Mouse (Mus musculus) large intestine, adult 2 months (tissue): ENCODE data around the gene Olfr329-ps. TPM values are rescaled to one million over a fixed set of nuclear protein-coding genes. Genes with fewer than 3 reads are reported as not detected.
"Not testable (repeated sequence)": the region's sequence is repeated elsewhere in the genome, so short reads cannot be mapped to it uniquely, and the experiment has no call there.

ENCODE experiments used
- DNase-seq: peaks from one replicate; pipeline ENCODE4 v3.0.0-alpha.2; 2012; ENCODE audit warnings: low read depth, low spot score
- WGBS: fragments of 180-500 bp; shearing (Covaris S2); methylation state at CpG from one replicate; pipeline ENCODE4 v1.1.7; 2018; 5-methylcytosine and 5-hydroxymethylcytosine counted together
- polyA plus RNA-seq: library from polyadenylated mRNA; depleted of rRNA; stranded (reverse); fragments of >200 nt; gene quantifications from 2 replicates; pipeline ENCODE4 v1.2.3, GENCODE M21; 2012; rRNA removed

The Olfr329-ps gene
- not detected in 2 replicates for polyA plus RNA-seq

DNA sequence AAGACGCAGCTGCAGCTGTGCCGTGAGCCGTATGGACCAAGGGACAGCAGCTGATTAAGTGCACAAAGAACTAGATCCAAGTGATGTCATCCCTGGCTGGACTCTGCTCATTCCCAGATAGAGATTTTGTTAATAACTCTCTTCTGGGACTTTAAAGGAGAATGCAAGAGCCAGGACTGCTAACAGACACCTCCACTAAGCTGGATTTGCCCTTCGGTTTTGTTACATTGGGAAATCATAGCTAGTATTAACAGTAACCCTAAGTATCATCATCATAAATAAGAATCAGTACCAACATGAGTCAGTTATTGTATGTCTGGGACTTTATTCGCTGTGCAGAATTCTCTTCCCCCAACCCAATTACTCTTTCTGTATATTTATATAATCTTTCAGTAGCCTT, at the start of gene Olfr329-ps:
Gene Olfr329-ps (minus strand): TSS at position 101 of the 400 bp plus-strand sequence.
- no peak for DNase-seq
- WGBS = 63% methylated on average over 5 of the region's 5 CpGs

DNA sequence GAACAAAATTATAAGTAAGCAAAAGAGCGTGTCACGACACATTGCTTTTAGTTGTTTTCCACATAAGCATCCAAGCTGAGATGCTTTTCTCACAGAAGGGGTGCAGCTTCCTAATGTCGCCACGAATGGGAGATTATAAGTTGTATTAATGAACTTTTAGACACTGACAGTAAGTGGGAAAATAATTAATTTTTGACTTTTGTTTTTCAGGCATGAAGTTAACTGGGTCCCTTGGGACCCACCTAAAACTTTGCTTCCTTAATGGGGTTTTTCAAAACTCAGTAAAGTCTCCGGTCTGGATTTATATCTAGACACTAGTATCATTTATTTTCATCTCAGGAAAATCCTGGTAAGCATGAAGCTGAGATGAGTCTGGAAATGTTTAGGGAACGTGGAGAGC, 48.6 kb upstream of the Olfr329-ps start, which contains the start of gene Olfr324:
Gene Olfr324 (plus strand): TSS at position 301 of the 400 bp plus-strand sequence.
- WGBS = 79% methylated on average over 6 of the region's 6 CpGs
- no peak for DNase-seq

DNA sequence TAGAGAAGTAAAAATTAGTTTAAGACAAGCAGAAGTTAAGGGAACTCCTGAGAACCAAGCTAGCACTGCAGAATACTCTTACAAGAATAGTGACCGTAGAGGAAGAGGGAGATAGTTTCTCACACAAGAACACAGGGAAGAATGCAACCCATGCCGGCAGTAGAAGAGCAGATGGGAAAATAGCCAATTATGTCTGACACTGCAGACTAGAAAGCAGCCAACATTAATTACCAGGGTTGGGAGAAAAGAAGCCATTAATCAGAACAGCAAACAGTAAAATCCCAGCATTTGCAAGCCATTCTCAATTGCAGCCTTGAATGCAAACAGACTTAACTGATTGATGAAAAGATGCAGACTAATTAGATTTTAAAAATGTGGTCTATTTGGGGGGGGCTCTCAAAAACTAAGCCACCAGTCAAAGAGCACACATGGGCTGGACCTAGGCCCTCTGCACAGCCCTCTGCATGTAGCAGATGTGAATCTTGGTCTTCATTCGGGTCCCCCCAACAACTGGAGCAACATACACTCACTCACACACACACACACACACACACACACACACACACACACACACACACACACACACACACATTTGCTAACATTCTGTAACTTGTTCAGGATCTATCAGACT, 42.5 kb upstream of the Olfr329-ps start:
- WGBS = 72% methylated on average over 3 of the region's 3 CpGs
- no peak for DNase-seq

GRCm38 (mm10) chr11:58587898-58588348, 41.7 kb upstream of the Olfr329-ps start:
- no peak for DNase-seq
- WGBS = 67% methylated on average over 7 of the region's 7 CpGs

GRCm38 (mm10) chr11:58578636-58579035, 32.4 kb upstream of the Olfr329-ps start:
- no peak for DNase-seq
- WGBS = 69% methylated on average over 8 of the region's 8 CpGs

GRCm38 (mm10) chr11:58577430-58577829, 31.2 kb upstream of the Olfr329-ps start, which contains the start of gene Olfr325:
TSS of gene Olfr325 (plus strand) at chr11:58577730.
- DNase-seq = no peak
- WGBS = 66% methylated on average over 1 of the region's 1 CpGs

GRCm38 (mm10) chr11:58570405-58570804, 24.2 kb upstream of the Olfr329-ps start, which contains the start of gene Olfr224:
TSS of gene Olfr224 (minus strand) at chr11:58570553.
- 56% methylated on average over 5 of the region's 5 CpGs for WGBS
- DNase-seq = no peak

- 23% methylated on average over 1 of the region's 1 CpGs for WGBS
- no peak for DNase-seq
Observed at GRCm38 (mm10) chr11:58555536-58555935, 9.3 kb upstream of the Olfr329-ps start, which contains the start of gene Olfr328. TSS of gene Olfr328 (minus strand) at chr11:58555636.

DNA sequence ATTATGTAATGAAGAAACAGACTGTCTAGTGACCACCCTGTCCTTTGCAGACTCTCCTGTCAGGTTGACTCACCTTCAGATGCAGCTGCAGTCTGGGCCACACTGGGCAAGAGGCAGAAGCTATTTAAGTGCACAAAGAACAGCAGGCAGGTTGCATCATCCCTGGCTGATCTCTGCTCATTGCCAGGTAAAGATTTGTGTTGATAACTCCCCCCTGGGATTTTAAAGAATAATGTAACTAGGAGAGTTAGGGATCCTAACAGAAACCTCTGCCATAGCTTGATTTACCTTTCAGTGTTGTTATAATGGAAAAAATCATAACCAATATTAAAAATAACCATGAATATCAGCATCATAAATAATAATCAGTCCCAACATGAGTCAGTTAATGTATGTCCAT, 11.5 kb downstream of the Olfr329-ps start, which contains the start of gene Olfr330:
Gene Olfr330 (minus strand): TSS at position 101 of the 400 bp plus-strand sequence.
- DNase-seq = not testable (repeated sequence)

DNA sequence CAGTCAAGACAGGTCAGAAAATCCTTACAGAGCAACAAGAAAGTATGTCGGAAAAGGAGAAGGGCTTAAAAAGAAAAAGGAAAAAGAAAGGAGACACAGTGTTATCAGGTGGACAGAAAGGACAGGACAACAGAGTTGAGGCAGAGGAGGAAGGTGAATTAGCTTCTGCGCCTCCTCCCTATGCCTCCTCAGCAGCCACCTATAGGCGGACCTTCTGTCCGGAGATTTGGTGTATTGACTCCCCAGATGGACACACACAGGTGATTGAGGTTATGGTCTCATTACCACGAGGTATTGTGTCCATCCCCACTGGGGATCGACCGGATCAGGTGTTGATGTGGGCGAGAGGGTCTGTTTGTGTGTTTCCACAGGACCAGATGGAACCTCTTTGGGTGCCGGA, 26.5 kb downstream of the Olfr329-ps start:
- not testable (repeated sequence) for DNase-seq
- WGBS = 87% methylated on average over 7 of the region's 9 CpGs

DNA sequence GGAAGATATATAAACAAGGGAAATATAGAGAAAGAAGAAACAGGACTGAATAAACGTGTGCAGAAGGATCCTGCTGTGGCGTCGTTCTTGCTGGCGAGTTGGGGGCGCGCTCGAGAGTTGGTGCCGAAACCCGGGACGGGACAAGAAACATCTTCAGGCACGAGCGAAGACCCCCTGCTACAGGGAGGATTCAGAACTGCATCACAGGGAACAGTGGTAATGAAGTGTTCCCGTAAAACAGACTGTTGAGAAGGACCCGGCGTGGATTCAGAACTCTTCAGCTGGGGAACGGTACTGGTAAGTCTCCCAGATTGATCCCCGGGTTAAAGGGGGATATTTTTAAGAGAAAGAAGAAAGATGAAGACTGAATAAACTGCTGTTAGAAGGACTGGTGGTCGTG, 27.3 kb downstream of the Olfr329-ps start:
- WGBS = 94% methylated on average over 18 of the region's 18 CpGs
- DNase-seq = not testable (repeated sequence)

DNA sequence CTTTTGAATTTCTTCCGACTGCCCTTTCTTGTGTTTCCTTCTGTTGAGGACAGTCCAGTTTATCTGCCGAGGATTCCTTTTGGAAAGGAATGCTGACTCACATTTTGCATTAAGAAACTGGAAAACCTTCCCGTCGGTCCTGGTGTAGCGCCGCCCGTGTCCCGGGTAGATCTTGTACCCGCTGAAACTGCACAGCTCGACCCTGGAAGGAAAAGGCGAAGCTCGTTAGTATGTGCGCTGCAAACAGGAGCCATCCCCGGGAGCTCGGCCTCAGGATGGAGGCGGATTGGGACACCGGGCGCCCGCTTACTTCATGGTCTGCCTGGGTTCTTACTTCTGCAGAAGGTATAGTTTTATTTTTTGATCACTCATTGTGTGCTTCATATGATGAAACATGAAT, 37.2 kb downstream of the Olfr329-ps start:
- not testable (repeated sequence) for DNase-seq
- WGBS = 84% methylated on average over 19 of the region's 19 CpGs

DNA sequence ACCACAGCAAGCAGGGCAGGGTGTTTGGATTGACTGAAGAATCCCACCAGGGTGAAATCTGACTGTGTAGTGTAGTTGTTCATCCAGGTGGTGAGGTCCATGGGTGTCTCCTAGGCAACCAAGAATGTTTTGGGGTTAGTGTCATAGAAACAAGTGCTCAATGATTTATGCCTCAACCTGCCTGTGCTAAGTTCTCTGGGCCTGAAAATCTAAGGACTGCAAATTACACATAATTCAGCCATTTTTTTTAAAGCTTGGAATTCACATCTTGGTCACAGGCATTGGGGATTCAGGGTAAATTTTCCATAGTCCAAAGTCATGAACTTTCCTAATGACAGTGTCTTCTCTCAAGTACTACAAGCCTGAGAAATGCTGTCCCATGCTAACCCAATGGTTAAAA, 43.8 kb downstream of the Olfr329-ps start, which contains the start of gene Olfr331:
Gene Olfr331 (minus strand): TSS at position 101 of the 400 bp plus-strand sequence.
- not testable (repeated sequence) for DNase-seq

GRCm38 (mm10) chr11:58499290-58499689, 46.9 kb downstream of the Olfr329-ps start:
- peak; percentile 29 for DNase-seq
- WGBS = 20% methylated on average over 3 of the region's 3 CpGs

DNA sequence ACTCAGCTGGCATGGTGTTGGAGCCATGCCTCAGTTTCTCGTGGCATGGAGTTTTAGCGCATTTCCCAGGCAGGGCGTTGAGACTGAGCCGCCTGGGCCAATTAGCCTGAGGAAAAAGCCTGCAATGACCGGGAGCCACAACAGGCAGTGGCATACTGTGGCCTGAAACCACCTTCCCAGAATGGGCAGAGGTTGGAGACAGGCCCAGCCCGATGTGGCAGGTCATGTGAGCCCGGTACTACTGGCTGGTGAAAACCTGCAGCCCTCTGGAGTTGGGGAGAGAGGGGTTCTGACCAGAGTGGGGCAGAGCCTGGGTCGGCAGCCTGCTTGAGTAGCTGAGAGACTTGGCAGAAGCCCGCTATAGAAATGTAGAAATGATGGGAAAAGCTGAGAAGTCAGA, 47.5 kb downstream of the Olfr329-ps start:
- no peak for DNase-seq
- WGBS = 76% methylated on average over 9 of the region's 9 CpGs

DNA sequence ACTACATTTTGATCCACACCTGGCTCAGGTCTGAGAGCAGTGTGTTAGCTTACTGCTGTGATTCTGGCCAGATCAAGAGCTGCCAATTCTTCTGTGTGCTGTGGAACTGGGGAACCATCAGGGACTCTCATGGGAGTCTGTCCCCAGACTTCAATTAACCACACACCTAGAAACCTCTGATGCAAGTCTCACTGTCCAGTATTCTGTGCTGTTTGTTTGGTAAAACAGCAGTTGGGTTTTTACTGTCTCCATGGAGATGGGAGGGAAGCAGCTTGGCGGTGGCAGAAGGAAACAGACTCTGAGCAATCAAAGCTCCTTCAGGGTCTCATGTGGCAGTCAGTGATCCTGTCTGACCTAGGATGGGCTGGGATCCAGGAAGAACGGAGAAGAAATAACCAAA, 53.8 kb downstream of the Olfr329-ps start, which contains the start of gene Olfr332:
Gene Olfr332 (minus strand): TSS at position 101 of the 400 bp plus-strand sequence.
- no peak for DNase-seq
- WGBS = 38% methylated on average over 2 of the region's 2 CpGs

Other genes starting within 250 kb of the Olfr329-ps start
- 24.8 and 28.7 TPM in 2 replicates for gene Zfp692, start 239.4 kb downstream of the Olfr329-ps start, polyA plus RNA-seq
- 16.6 and 20.8 TPM in 2 replicates for gene Zfp672, start 216.1 kb downstream of the Olfr329-ps start, polyA plus RNA-seq
- gene Sh3bp5l, start 215.7 kb downstream of the Olfr329-ps start, polyA plus RNA-seq = 26.7 and 27.6 TPM in 2 replicates
- 6,429 and 6,795 TPM in 2 replicates for gene Lypd8, start 167.4 kb downstream of the Olfr329-ps start, polyA plus RNA-seq
- 19.1 and 114 TPM in 2 replicates for gene 1810065E05Rik, start 125.3 kb downstream of the Olfr329-ps start, polyA plus RNA-seq
- gene Gm12253, start 113.9 kb downstream of the Olfr329-ps start, polyA plus RNA-seq = not detected in 2 replicates
- gene Lypd9, start 93.5 kb downstream of the Olfr329-ps start, polyA plus RNA-seq = not detected in 2 replicates
- not detected in 2 replicates for gene Olfr30, start 84.2 kb downstream of the Olfr329-ps start, polyA plus RNA-seq
- gene Olfr332, start 53.9 kb downstream of the Olfr329-ps start, polyA plus RNA-seq = not detected in 2 replicates
- not detected in 2 replicates for gene Olfr331, start 43.9 kb downstream of the Olfr329-ps start, polyA plus RNA-seq
- not detected in 2 replicates for gene Olfr330, start 11.6 kb downstream of the Olfr329-ps start, polyA plus RNA-seq
- gene Olfr328, start 9.2 kb upstream of the Olfr329-ps start, polyA plus RNA-seq = not detected in 2 replicates
- gene Olfr224, start 24.1 kb upstream of the Olfr329-ps start, polyA plus RNA-seq = not detected in 2 replicates
- not detected in 2 replicates for gene Olfr325, start 31.3 kb upstream of the Olfr329-ps start, polyA plus RNA-seq
- not detected in 2 replicates for gene Olfr324, start 48.7 kb upstream of the Olfr329-ps start, polyA plus RNA-seq
- gene 2210407C18Rik, start 69.7 kb upstream of the Olfr329-ps start, polyA plus RNA-seq = 166 and 238 TPM in 2 replicates
- 0.43 TPM in 1 of 2 replicates, not detected in the other for gene Olfr323, start 84.1 kb upstream of the Olfr329-ps start, polyA plus RNA-seq
- 0.09 and 0.10 TPM in 2 replicates for gene Trim58, start 94.0 kb upstream of the Olfr329-ps start, polyA plus RNA-seq
- not detected in 2 replicates for gene Olfr322, start 112.4 kb upstream of the Olfr329-ps start, polyA plus RNA-seq
- not detected in 2 replicates for gene Olfr320, start 134.7 kb upstream of the Olfr329-ps start, polyA plus RNA-seq
- not detected in 2 replicates for gene Olfr319, start 152.7 kb upstream of the Olfr329-ps start, polyA plus RNA-seq
- not detected in 2 replicates for gene Olfr318, start 177.6 kb upstream of the Olfr329-ps start, polyA plus RNA-seq
- not detected in 2 replicates for gene Olfr317, start 192.8 kb upstream of the Olfr329-ps start, polyA plus RNA-seq
- not detected in 2 replicates for gene Olfr316, start 206.3 kb upstream of the Olfr329-ps start, polyA plus RNA-seq
- not detected in 2 replicates for gene Olfr315, start 226.8 kb upstream of the Olfr329-ps start, polyA plus RNA-seq
- gene Olfr314, start 236.5 kb upstream of the Olfr329-ps start, polyA plus RNA-seq = not detected in 2 replicates